Mouse (Mus musculus) liver, postnatal 0 days (tissue): Measurements from ENCODE around the gene Ppp1r16b. TPM values are rescaled to one million over a fixed set of nuclear protein-coding genes. Genes with fewer than 3 reads are reported as not detected.
"Not testable (repeated sequence)": the region's sequence is repeated elsewhere in the genome, so short reads cannot be mapped to it uniquely, and the experiment has no call there.

Source experiments
- ATAC-seq: fragments of 200-750 bp; cut with Nextera tagmentation; 2 replicates; pipeline ENCODE4 v1.8.0; 2017; ENCODE audit warnings: mild to moderate bottlenecking, moderate library complexity
- DNase-seq: peaks from one replicate; pipeline ENCODE4 v3.0.0-alpha.2; 2016
- H3K27ac ChIP-seq: fragments of 300-500 bp; sonication (generic); 2 replicates; pipeline ENCODE4 v1.5.1; 2014; ENCODE audit warnings: antibody characterized with exemption, moderate library complexity, mild to moderate bottlenecking, low read depth
- H3K27me3 ChIP-seq: fragments of 300-500 bp; sonication (generic); 2 replicates; pipeline ENCODE4 v1.6.1; 2014; ENCODE audit warnings: low read length, control low read depth, mixed read lengths; ENCODE audit not compliant: insufficient read depth
- H3K36me3 ChIP-seq: fragments of 300-500 bp; sonication (generic); replicated peaks from 2 replicates; pipeline ENCODE4 v1.6.1; 2014; ENCODE audit warnings: mild to moderate bottlenecking, control low read depth, low read length, moderate library complexity, mixed read lengths; ENCODE audit not compliant: insufficient read depth
- H3K4me1 ChIP-seq: fragments of 300-500 bp; sonication (generic); 2 replicates; pipeline ENCODE4 v1.6.1; 2014; ENCODE audit warnings: antibody characterized with exemption, mild to moderate bottlenecking, control low read depth; ENCODE audit not compliant: insufficient read depth
- H3K4me2 ChIP-seq: fragments of 300-500 bp; sonication (generic); 2 replicates; pipeline ENCODE4 v1.6.1; 2014; ENCODE audit warnings: low read depth, mild to moderate bottlenecking, low read length, moderate library complexity, mixed read lengths
- H3K4me3 ChIP-seq: fragments of 300-500 bp; sonication (generic); 2 replicates; pipeline ENCODE4 v1.5.1; 2014; ENCODE audit warnings: low read depth, low read length
- H3K9ac ChIP-seq: fragments of 300-500 bp; sonication (generic); replicated peaks from 2 replicates; pipeline ENCODE4 v1.6.1; 2014; ENCODE audit warnings: mild to moderate bottlenecking, moderate library complexity
- H3K9me3 ChIP-seq: fragments of 300-500 bp; sonication (generic); 2 replicates; pipeline ENCODE4 v1.6.1; 2016; ENCODE audit warnings: mild to moderate bottlenecking, control low read depth, low read length, mixed read lengths
- CTCF ChIP-seq: sonication (generic); IDR thresholded peaks from 2 replicates; pipeline ENCODE4 v1.5.1; 2016; ENCODE audit warnings: antibody characterized with exemption, low read depth
- EP300 ChIP-seq: IDR thresholded peaks from 2 replicates; pipeline ENCODE4 v1.6.1; 2016; ENCODE audit warnings: antibody characterized with exemption, low read depth, mild to moderate bottlenecking
- WGBS: fragments of 180-500 bp; shearing (Covaris S2); extraction: QIAGEN DNeasy Blood & Tissue Kit; methylation state at CpG from one replicate; pipeline ENCODE4 v1.1.7; 2014; ENCODE audit not compliant: insufficient replicate concordance; 5-methylcytosine and 5-hydroxymethylcytosine counted together
- polyA plus RNA-seq: library from polyadenylated mRNA; unstranded; fragments of >200 nt; fragmentation: Nextera tagmentation; extraction: Ambion mirVana; gene quantifications from 2 replicates; pipeline ENCODE4 v1.2.1, GENCODE M21; 2015

Ppp1r16b gene
- polyA plus RNA-seq, 1 experiment from 2014 or later, result 2.9 TPM

GRCm38 (mm10) chr2:158734500-158735152 lies 69.4 kb downstream of the Ppp1r16b start:
- H3K4me1 ChIP-seq, result peaks cover 8% of the 10 kb centered on the region; the same call in 1 of the 2 replicates
- H3K36me3 ChIP-seq, result no peaks in the 10 kb centered on the region
- no peak overlapping the region for H3K4me3 ChIP-seq
- WGBS, result 70% methylated on average over 7 of the region's 7 CpGs
- no peak for TF ChIP-seq CTCF
- TF ChIP-seq EP300, result no peak
- H3K27me3 ChIP-seq, result no peaks in the 10 kb centered on the region
- DNase-seq (no peak), ATAC-seq (peak; percentile 15; the same call in 1 of the 2 replicates)
- H3K27ac ChIP-seq, result peak overlapping the region; percentile 53; the same call in 1 of the 2 replicates
- no peak overlapping the region for H3K4me2 ChIP-seq
- H3K9me3 ChIP-seq, result no peaks in the 10 kb centered on the region
- H3K9ac ChIP-seq, result no peak overlapping the region

DNA sequence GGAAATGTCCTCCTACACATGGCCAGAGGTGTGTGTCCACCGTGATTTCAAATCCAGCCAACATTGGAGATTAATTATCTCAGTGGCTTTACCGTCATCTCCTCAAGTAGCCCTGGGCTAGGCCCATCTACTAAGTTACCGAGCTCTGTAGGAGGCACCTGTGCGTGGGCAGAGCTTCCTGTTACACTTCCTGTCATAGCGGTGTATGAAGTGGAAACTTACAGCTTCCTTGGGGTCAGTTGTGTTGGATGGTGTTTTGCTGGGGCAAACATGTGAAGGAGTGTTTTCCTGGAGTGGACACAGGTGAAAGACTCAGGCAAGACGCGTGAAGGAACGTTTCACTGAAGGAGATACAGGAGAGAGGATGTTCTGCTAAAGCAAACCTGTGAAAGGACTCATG lies 70.1 kb downstream of the Ppp1r16b start:
- Histone ChIP-seq H3K27ac (peak overlapping the region; percentile 18; the same call in 1 of the 2 replicates), H3K4me1 (peaks cover 8% of the 10 kb centered on the region; the same call in 1 of the 2 replicates), H3K9ac (no peak overlapping the region), H3K36me3 (no peaks in the 10 kb centered on the region), H3K4me3 (no peak overlapping the region), H3K9me3 (no peaks in the 10 kb centered on the region), H3K4me2 (no peak overlapping the region), H3K27me3 (no peaks in the 10 kb centered on the region)
- no peak for TF ChIP-seq EP300
- no peak for TF ChIP-seq CTCF
- no peak for ATAC-seq
- no peak for DNase-seq
- whole genome bisulfite sequencing, result 56% methylated on average over 8 of the region's 8 CpGs

GRCm38 (mm10) chr2:158736247-158736646 lies 71.0 kb downstream of the Ppp1r16b start:
- ATAC-seq, H3K4me3 ChIP-seq, H3K4me2 ChIP-seq, H3K9ac ChIP-seq, H3K27ac ChIP-seq, H3K4me1 ChIP-seq, H3K9me3 ChIP-seq, DNase-seq, H3K36me3 ChIP-seq, H3K27me3 ChIP-seq: not testable (repeated sequence)
- TF ChIP-seq CTCF, result peak; percentile 29; the same call in 1 of the 2 replicates
- WGBS, result 89% methylated on average over 4 of the region's 4 CpGs

GRCm38 (mm10) chr2:158738591-158738990 lies 73.4 kb downstream of the Ppp1r16b start:
- TF ChIP-seq EP300 (no peak), CTCF (no peak)
- 87% methylated on average over 11 of the region's 11 CpGs for WGBS
- Histone ChIP-seq H3K4me2 (no peak overlapping the region), H3K36me3 (no peaks in the 10 kb centered on the region), H3K9ac (no peak overlapping the region), H3K4me1 (peaks cover 8% of the 10 kb centered on the region; the same call in 1 of the 2 replicates), H3K27ac (no peak overlapping the region), H3K9me3 (no peaks in the 10 kb centered on the region), H3K27me3 (no peaks in the 10 kb centered on the region), H3K4me3 (no peak overlapping the region)
- DNase-seq, result no peak
- ATAC-seq, result no peak

DNA sequence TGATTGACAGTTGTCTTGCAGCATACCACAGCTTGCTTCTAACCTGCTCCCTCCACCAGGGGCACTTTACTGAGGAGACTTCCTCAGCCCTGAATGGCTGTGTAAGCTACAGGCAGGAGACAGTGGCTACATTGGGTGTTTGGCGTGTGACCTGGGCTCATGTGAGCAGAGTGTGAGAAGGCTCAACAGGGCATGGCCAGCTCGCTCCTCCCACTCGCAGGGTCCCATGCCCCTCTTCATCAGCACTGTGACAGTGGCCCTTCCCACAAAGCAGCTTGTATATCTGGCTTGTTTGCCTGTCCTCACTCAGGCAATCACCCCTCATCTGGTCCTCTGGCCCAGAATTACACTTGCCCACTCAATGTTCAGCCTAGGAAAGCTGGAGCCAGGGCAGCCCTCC lies 73.9 kb downstream of the Ppp1r16b start:
- no peak overlapping the region for H3K4me3 ChIP-seq
- peaks cover 6% of the 10 kb centered on the region; the same call in 1 of the 2 replicates for H3K4me1 ChIP-seq
- no peaks in the 10 kb centered on the region for H3K27me3 ChIP-seq
- no peak for DNase-seq
- H3K9me3 ChIP-seq, result no peaks in the 10 kb centered on the region
- no peak overlapping the region for H3K4me2 ChIP-seq
- TF ChIP-seq CTCF (no peak), EP300 (no peak)
- no peaks in the 10 kb centered on the region for H3K36me3 ChIP-seq
- WGBS, result 90% methylated on average over 3 of the region's 3 CpGs
- no peak overlapping the region for H3K9ac ChIP-seq
- no peak for ATAC-seq
- H3K27ac ChIP-seq, result no peak overlapping the region

DNA sequence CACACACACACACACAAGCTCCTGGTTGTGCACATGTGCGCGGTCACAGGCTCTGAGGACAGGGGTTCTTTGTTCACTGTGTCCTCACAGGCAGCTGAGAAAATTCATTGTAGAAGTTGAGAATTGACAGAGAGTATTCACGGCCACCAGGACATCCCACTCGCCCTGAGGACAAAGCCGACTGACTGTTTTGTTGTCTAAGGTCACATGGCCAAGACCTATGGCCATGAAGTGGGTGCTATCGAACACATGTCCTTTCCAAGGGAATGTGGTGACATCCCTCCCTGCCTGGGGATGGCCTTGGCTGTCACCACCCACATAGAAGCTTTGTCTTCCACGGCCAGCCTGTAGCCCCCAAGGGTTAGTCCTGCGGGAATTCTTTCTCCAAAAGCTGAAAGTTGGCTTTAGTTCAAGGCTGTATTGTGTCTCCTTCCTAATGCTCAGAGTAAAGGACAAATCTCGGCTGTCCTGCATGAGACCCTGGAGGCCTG lies 75.9 kb downstream of the Ppp1r16b start:
- no peaks in the 10 kb centered on the region for H3K9me3 ChIP-seq
- no peaks in the 10 kb centered on the region for H3K4me1 ChIP-seq
- H3K9ac ChIP-seq, result no peak overlapping the region
- TF ChIP-seq EP300 (no peak), CTCF (no peak)
- ATAC-seq (no peak), DNase-seq (no peak)
- H3K36me3 ChIP-seq, result no peaks in the 10 kb centered on the region
- no peaks in the 10 kb centered on the region for H3K27me3 ChIP-seq
- H3K4me2 ChIP-seq, result no peak overlapping the region
- no peak overlapping the region for H3K4me3 ChIP-seq
- no peak overlapping the region for H3K27ac ChIP-seq
- 78% methylated on average over 9 of the region's 9 CpGs for WGBS
